Mouse (Mus musculus) adrenal gland, adult 18-20 months (tissue): ENCODE measurements around the gene Fam90a1b. TPM values are rescaled to one million over a fixed set of nuclear protein-coding genes. Genes with fewer than 3 reads are reported as not detected.
"Not testable (repeated sequence)": the region's sequence is repeated elsewhere in the genome, so short reads cannot be mapped to it uniquely, and the experiment has no call there.

Experiments used
- DNase-seq, 2 experiments: peaks; one replicate each; pipeline ENCODE4 v3.0.0; 2021 to 2022; ENCODE audit warnings: low spot score in 2 of 2
- long read RNA-seq, 2 experiments: library from polyadenylated mRNA; stranded (forward); transcript quantifications; one replicate each; pipeline ENCODE4 v2.0.0; 2021
- microRNA-seq, 2 experiments: library from miRNA; unstranded; fragments of <30 nt; microRNA quantifications; one replicate each; pipeline ENCODE4 v1.2.0; 2021; ENCODE audit warnings: borderline number of aligned reads in 2 of 2
- total RNA-seq, 2 experiments: library from RNA; stranded (reverse); gene quantifications; 1 replicate in 1 of 2; 2 replicates in 1 of 2; pipeline ENCODE4 v1.2.3; 2021

The Fam90a1b gene
- total RNA-seq, result not detected
- long read RNA-seq, experiment 1, result 0 reads
- long read RNA-seq, experiment 2, result 0 reads

- DNase-seq, result peak; percentile 92
Observed at GRCm38 (mm10) chrX:94366670-94367241, at the start of gene Fam90a1b, which contains the start of gene Apoo. Fam90a1b (minus strand) TSS chrX:94366777. Apoo (plus strand) TSS chrX:94367117.

- DNase-seq, result no peak
Observed at GRCm38 (mm10) chrX:94408975-94409374, 42.4 kb upstream of the Fam90a1b start.

DNA sequence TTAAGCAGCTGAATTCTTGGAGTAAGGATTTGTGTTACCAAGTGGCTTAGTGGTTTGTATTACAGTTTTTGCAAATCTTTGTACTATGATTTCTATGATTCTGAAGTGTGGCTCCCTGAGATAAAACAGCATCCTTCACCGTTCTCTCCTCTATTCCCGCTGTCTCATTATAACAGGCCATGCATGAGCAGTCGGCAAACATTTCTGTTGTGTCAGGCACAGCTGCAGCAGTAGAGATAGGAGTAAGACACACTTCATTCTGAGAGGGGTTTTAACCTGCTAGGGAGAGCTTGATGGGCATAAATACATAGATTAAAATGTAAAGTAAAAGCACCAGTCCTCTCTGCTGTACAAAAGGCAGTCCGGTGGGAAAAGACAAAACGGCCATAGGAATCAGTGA lies 12.2 kb upstream of the Fam90a1b start:
- no peak for DNase-seq

- DNase-seq, result peak in 1 of 2 experiments; percentile 20
Observed at GRCm38 (mm10) chrX:94367248-94367647, 671 bp upstream of the Fam90a1b start.

GRCm38 (mm10) chrX:94366029-94366428 lies 548 bp downstream of the Fam90a1b start:
- DNase-seq, result peak in 1 of 2 experiments; percentile 2

DNA sequence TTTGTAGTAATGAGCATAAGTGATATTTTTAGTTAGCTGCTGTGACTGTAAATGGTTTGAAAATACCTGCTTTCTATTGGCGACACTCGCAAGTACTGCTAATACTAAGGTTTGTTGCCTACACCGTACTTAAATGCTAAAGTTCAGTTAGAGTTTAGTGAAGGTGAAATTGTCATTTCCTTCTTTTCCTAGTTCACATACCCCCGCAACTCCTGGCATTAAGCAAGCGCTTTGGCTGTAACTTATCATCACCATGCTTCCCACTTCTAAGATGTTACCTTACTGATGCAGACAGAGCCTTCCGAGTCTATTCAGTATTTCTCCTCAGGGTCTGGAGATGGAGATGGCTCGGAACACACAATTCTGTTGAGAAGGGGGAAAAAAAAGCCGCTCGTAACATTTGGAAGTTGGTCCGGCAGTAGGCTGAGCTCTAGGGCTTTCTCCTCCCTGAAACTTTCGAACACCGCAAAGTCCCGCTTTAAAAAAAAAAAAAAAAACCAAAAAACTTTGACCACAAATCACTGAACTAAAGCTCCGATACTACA lies 1.1 kb downstream of the Fam90a1b start:
- DNase-seq, result no peak

- DNase-seq, result not testable (repeated sequence)
Observed at GRCm38 (mm10) chrX:94343638-94344037, 22.9 kb downstream of the Fam90a1b start.

DNA sequence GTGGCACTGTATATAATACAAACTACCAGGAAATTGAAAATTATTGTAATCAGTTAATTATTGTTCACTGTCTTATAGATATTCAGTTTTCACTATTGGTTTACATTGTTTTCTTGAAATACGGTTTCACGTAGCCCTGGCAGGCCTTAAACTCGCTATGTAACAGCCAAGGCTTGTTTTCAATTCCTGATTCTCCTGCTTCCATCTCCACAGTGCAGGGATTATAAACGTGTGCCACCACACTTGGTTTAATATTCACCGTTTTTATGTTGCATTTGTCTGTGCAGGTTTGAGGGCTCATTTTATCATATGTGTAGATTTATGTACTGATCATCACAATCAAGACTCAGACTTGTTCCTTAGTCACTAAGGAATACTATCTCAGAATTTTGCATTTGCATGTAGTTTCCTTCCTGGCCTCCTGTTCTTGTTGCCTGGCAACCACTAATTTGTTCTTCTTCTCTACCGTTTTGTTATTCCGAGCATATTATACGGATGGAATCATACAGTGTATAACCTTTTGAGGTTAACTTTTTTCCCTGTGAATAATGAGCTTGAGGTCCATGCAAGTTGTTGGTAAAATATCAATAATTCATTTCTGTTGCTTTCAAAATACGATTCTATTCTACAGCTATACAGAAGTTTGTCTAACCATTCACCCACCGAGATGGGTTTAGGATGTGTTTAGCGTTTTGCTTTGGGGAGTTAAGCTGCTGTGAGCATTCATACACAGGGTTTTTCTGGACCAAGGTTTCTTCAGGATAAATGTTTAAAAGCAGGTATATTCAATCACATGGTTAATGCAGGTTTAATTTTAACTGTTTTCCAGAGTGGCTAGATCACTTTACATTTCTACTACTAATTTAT lies 45.3 kb downstream of the Fam90a1b start:
- no peak for DNase-seq

Small RNA genes within 50 kb of the gene (microRNA-seq; reads per million reads assigned to microRNA genes)
- gene Gm44477, result 0 reads per million in 2 experiments

Other genes with a start within 250 kb of the Fam90a1b start
- 10 to 100 TPM; 28.0 to 29.3 TPM for gene Zfx, start 243.1 kb downstream of the Fam90a1b start, total RNA-seq
- gene Eif2s3x, start 153.9 kb downstream of the Fam90a1b start, total RNA-seq, result 100 to 1,000 TPM; 138 to 199 TPM
- gene Klhl15, start 132.2 kb downstream of the Fam90a1b start, total RNA-seq, result 10 to 100 TPM; 12.0 to 15.1 TPM
- gene Apoo, start 340 bp upstream of the Fam90a1b start, total RNA-seq, result 100 to 1,000 TPM in 1 of 2 experiments, 10 to 100 TPM in 1; 57.0 to 109 TPM
- gene Maged1, start 175.4 kb upstream of the Fam90a1b start, total RNA-seq, result 100 to 1,000 TPM; 245 to 263 TPM